Mouse (Mus musculus): Measurements from ENCODE around the gene Pax8. TPM values are rescaled to one million over a fixed set of nuclear protein-coding genes. Genes with fewer than 3 reads are reported as not detected.

Pax8 gene
- polyA plus RNA-seq (2012; ENCODE audit: low replicate concordance), result not detected in 2 replicates

DNA sequence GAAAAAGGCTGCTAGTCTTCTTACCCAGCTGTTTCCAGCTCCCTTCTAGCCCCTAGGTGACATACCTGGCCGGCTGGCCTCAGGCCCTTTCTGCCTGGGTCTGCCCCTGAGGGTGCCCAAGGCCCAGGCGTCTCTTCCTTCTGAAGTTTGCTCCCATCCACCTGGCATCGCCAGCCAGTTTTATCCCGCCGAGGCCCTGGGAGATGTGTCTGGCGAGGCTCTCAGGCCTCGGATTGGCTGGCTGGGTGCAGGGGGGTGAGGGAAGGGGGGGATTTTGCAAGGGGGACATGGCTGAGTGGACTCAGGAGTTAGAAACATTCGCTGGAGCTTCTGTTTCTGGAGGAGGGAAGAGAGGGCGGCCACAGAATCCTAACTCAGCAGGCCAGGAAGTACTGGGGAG, at the start of gene Pax8:
TSS of gene Pax8 (minus strand) at position 180 of the 400 bp plus-strand sequence.

Other genes with a start within 250 kb of the Pax8 start
- gene Il1f5, start 198.6 kb downstream of the Pax8 start, polyA plus RNA-seq (2012; ENCODE audit: low replicate concordance), result not detected in 2 replicates
- gene Il1f10, start 184.4 kb downstream of the Pax8 start, polyA plus RNA-seq (2012; ENCODE audit: low replicate concordance), result not detected in 2 replicates
- gene Il1rn, start 138.7 kb downstream of the Pax8 start, polyA plus RNA-seq (2012; ENCODE audit: low replicate concordance), result 0.94 and 1.5 TPM in 2 replicates
- gene Psd4, start 108.0 kb downstream of the Pax8 start, polyA plus RNA-seq (2012; ENCODE audit: low replicate concordance), result 38.7 and 70.9 TPM in 2 replicates